Mouse (Mus musculus) layer of hippocampus, postnatal 10 days (tissue): Measurements from ENCODE around the gene Gm17651. TPM values are rescaled to one million over a fixed set of nuclear protein-coding genes. Genes with fewer than 3 reads are reported as not detected.

ENCODE experiments used
- DNase-seq, 2 experiments: peaks; one replicate each; pipeline ENCODE4 v3.0.0; 2021; ENCODE audit warnings: low spot score in 2 of 2
- total RNA-seq, 2 experiments: library from RNA; stranded (reverse); gene quantifications; 2 replicates each; pipeline ENCODE4 v1.2.3; 2021

The Gm17651 gene
- total RNA-seq, 2 experiments from 2014 or later = not detected

GRCm38 (mm10) chr3:97680631-97681320, 6.3 kb upstream of the Gm17651 start:
- DNase-seq = peak; percentile 84

GRCm38 (mm10) chr3:97678416-97678815, 3.9 kb upstream of the Gm17651 start:
- no peak for DNase-seq

GRCm38 (mm10) chr3:97676126-97676525, 1.6 kb upstream of the Gm17651 start:
- DNase-seq = no peak

GRCm38 (mm10) chr3:97667093-97667675, 7.3 kb downstream of the Gm17651 start:
- no peak for DNase-seq

GRCm38 (mm10) chr3:97666154-97666553, 8.3 kb downstream of the Gm17651 start:
- no peak for DNase-seq

GRCm38 (mm10) chr3:97665525-97665924, 9.0 kb downstream of the Gm17651 start:
- DNase-seq = no peak

- no peak for DNase-seq
These were observed 13.3 kb downstream of the Gm17651 start for GRCm38 (mm10) chr3:97661206-97661605.

GRCm38 (mm10) chr3:97659746-97660145, 14.7 kb downstream of the Gm17651 start:
- no peak for DNase-seq

- DNase-seq = no peak
These were observed 15.9 kb downstream of the Gm17651 start for GRCm38 (mm10) chr3:97658426-97659193.

GRCm38 (mm10) chr3:97657655-97658411, 16.7 kb downstream of the Gm17651 start, which contains the start of gene Prkab2:
Gene Prkab2 (plus strand): TSS chr3:97658193.
- peak; percentile 98 to 99 for DNase-seq

GRCm38 (mm10) chr3:97654901-97655300, 19.6 kb downstream of the Gm17651 start:
- peak in 1 of 2 experiments; percentile 19 for DNase-seq

- DNase-seq = no peak
These were observed 20.7 kb downstream of the Gm17651 start for GRCm38 (mm10) chr3:97653781-97654180.

- no peak for DNase-seq
These were observed 22.9 kb downstream of the Gm17651 start for GRCm38 (mm10) chr3:97651604-97652003.

- DNase-seq = no peak
These were observed 25.0 kb downstream of the Gm17651 start for GRCm38 (mm10) chr3:97649469-97649868.

GRCm38 (mm10) chr3:97649022-97649421, 25.5 kb downstream of the Gm17651 start:
- no peak for DNase-seq

- DNase-seq = no peak
These were observed 26.0 kb downstream of the Gm17651 start for GRCm38 (mm10) chr3:97648518-97648917.

GRCm38 (mm10) chr3:97642001-97642400, 32.5 kb downstream of the Gm17651 start:
- DNase-seq = no peak

- no peak for DNase-seq
These were observed 33.1 kb downstream of the Gm17651 start for GRCm38 (mm10) chr3:97641396-97641795.

- DNase-seq = no peak
These were observed 40.2 kb downstream of the Gm17651 start for GRCm38 (mm10) chr3:97634288-97634761.

GRCm38 (mm10) chr3:97633456-97633855, 41.0 kb downstream of the Gm17651 start:
- no peak for DNase-seq

GRCm38 (mm10) chr3:97631258-97631860, 43.1 kb downstream of the Gm17651 start:
- no peak for DNase-seq
